Mouse (Mus musculus): ENCODE measurements at regions not wholly inside any gene's neighbourhood (a gene's known extent, or its start where the extent isn't known, plus 50 kb on each side); places are given as distances from the start of the nearest gene placed in this dataset.
A peak's percentile ranks its signal among the peaks of the same experiment; 100 is the strongest.
"Not testable (repeated sequence)": the region's sequence is repeated elsewhere in the genome, so short reads cannot be mapped to it uniquely, and the experiment has no call there.

DNA sequence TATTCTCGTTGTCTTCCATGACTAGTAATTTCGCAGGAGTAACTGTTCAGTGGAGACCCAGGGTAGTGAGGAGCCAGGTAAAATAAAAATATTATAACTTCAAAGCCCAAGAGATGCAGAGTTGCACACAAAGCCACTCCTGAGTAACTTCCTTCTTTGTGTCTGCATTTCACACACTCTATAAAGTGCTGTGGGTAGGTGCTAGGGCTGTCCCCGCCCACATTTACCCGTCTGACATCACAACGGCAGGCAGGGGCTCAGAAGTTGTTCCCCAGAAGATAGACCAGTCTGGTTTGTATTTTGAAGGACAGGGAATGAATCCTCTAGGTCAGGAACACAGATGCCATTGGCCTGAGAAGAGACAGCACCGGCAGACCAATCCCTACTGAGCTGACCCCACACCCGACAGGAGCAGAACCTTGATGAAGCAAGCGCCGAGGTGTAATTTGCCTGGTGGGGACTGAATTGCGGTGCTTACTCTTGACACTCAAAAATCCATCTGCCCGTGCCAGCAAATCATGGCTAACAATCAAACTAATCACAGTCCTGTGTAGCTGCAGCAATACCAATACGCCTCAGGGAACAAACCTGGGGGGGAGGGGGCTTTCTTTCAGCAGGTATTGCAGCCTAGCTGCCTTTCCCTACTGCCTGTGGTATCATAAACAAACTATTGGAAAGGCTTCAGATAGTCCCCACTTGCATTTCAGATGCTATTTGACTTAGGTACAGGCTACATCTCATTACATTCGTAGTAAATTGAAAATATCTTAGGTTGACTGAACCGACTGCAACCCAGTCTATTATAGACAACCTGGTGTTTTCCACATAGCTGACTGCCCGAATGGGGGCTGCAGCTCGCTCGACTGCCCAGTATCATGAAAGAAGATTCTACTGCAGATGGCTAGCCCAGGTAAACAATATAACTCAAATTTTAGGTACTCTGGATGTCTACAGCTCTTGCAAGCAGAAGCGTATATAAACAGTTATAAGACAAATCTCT, 175.6 kb downstream of the Basp1 start:
- peak; percentile 36 for DNase-seq

DNA sequence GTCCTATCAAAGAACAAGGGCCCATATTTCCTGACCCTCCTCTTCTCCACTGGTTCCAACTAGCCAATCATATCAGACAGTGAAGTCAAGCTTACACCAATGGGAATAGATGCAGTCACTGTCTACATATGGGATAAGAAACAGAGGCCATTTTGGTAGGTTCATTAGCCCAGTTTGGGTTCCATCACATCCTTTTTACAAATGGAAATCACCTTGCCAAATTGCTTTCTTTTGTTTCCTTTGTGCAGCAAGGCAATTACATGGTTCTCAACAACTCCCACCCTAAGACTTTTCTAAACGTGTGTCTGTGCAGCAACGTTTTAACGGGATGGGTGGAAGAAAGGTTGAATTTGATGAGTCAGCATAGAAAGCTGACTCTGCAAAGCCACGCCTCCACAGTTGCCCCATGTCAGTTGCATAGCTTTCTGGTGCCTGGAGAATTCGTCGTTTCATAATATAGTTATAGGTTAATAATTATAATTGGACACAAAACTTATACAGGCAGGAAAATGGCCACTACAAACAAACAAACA, 177.3 kb downstream of the Basp1 start:
- peak; percentile 25 for DNase-seq

DNA sequence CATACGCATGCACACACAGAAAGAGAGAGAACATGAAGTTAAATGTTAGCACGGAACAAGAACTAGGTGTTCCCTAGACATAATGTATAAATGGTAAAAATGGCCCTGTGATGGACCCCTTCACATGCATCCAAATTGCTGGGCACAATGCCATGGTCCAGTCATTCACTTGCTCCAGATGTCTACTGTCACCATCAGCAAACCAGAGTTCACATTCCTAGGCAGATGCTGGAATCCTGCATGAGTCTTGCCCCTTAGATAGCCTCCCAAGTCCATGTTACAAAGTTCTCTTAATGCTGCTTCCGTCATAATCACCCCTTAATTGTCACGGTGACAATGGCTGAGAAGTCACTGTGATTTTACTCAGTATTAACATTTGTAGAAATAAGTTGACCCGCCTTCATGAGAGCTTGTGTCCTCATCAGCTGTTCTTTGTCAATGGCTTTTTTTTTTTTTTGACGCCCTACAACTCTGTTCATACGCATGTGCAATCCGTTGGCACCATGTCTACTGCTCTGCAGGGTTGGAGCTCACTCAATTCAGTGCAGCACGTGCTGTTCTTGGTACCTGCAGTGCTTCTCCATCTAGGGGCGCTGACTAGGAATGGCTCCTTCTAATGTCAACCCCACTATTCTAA, 179.4 kb downstream of the Basp1 start:
- DNase-seq: no peak

DNA sequence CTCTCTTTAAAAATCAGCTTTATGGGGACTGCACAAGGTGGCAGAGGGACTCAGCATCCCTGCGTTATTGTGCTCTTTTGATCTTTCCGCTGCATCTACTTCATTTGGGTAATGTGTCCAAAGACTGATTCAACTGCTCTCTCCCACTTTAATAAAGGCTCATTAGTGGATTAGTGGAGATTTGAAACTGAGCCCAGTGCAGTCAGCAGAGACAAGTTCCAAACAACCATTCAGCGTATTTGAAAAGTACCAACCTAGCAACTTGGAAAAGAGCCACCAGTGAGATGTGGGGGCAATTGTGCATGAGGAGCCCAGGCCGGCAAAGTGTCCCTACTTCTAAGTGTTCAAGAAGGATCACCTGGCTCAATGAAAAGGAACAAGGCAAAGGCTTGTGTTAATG, 183.4 kb downstream of the Basp1 start:
- DNase-seq: no peak

- DNase-seq: no peak
Observed at GRCm38 (mm10) chr15:25229807-25230206, 183.8 kb downstream of the Basp1 start.

DNA sequence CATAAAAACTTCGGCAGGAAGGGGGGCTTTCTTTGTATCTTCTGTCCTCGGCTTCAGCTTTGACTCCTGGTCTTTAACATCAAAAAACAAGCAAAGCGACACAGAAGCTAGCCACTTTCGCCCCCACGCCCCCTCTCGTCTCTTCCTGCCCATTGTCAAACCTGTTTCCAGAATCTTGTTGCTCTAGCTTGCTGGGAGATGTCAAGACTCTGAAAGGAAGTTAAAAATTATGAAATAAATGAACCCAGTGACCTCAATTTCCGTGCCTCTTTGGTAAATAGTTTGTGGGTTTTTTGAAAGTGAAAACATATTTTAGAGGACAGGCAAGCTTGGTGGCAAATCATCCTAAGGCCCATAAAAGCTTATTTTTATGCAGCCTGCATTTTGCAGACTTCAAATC, 186.1 kb downstream of the Basp1 start:
- no peak for DNase-seq

GRCm38 (mm10) chr15:25225936-25226335, 187.6 kb downstream of the Basp1 start:
- DNase-seq: no peak

DNA sequence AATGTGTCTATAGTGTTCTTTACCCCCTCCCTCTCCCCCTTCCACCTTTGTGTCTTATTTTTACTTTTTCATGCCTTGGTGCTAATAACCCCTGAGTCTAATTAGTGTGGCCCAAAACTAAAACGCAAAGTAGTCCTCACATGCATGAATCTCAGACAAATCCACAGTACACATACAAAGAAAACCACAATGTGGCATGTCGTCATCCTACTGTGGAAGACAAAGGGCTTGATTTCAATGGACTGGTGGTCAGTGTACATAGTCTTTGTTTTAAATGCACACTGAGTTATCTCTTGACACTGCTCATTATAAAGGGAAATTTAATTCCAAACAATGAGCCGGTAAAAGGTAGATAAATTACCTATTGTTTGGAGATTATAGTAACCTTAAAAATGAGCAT, 188.1 kb downstream of the Basp1 start:
- DNase-seq: no peak

GRCm38 (mm10) chr15:25221749-25222148, 191.8 kb downstream of the Basp1 start:
- peak; percentile 4 for DNase-seq

DNA sequence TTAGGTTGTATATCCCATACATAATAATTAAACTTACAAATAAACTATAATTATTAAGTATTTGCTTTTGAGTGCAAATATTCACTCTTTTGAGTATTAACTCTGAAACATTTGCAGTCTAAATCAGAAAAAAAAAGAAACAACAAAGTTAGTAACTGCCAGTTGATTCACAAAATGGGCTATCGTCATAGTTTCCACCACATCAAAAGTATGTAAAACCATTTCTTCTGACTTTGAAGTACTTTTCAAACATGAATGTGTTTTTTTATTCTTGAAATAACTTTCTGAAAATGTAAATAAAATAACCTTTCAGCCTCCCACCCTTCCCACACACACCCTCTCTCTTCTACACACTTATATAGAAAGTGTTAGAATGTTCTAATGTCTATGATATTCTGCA, 197.2 kb downstream of the Basp1 start:
- DNase-seq: no peak

DNA sequence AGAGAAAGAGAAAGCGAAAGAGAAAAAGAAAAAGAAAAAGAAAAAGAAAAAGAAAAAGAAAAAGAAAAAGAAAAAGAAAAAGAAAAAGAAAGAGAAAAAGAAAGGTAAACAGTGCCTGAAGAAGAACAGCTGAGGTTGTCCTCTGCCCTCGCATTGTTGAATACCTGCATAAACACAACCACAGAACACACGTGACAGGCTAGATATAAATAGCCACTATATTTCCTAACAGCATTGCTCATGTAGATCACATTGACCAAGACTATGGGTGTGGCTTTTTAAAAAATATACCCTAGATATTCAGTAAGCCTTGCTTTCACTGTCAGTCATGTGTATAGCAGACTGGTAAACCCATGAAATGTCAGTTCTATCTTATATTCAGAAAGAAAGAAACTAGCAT, 211.5 kb downstream of the Basp1 start:
- no peak for DNase-seq

- DNase-seq: not testable (repeated sequence)
Observed at GRCm38 (mm10) chr15:25200249-25200648, 213.3 kb downstream of the Basp1 start.

GRCm38 (mm10) chr15:25187881-25188326, 225.7 kb downstream of the Basp1 start:
- no peak for DNase-seq

- DNase-seq: no peak
Observed at GRCm38 (mm10) chr15:25172755-25173154, 240.8 kb downstream of the Basp1 start.

GRCm38 (mm10) chr15:25146371-25146770, 267.2 kb downstream of the Basp1 start:
- DNase-seq: no peak

DNA sequence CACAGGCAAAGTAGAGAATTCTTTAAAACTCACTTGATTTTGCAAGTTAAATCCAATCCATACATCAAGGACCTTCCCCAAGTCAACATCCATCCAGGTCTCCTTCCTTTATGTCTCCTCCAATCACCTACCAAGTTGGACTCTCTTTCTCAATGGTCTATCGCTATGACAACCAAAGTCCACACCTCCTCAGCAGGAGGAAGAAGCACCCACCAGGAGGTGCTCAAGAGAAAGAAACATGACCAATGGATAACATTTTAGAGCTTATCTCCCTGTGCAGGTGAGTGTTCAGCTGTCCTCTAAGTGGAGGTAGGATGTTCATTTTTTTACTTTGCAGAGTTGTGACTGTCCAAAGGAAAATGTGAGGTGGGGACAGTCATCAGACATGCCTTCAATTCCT, 269.3 kb downstream of the Basp1 start:
- DNase-seq: peak; percentile 66

- peak; percentile 96 for DNase-seq
Observed at GRCm38 (mm10) chr15:25140389-25141181, 273.0 kb downstream of the Basp1 start.

- DNase-seq: no peak
Observed at GRCm38 (mm10) chr15:25137091-25137490, 276.5 kb downstream of the Basp1 start.

GRCm38 (mm10) chr15:25135471-25136262, 277.9 kb downstream of the Basp1 start:
- DNase-seq: peak; percentile 67

GRCm38 (mm10) chr15:25130096-25130495, 283.5 kb downstream of the Basp1 start:
- DNase-seq: peak; percentile 51

GRCm38 (mm10) chr15:25129572-25129971, 284.0 kb downstream of the Basp1 start:
- DNase-seq: no peak

- peak; percentile 60 for DNase-seq
Observed at GRCm38 (mm10) chr15:25120441-25120840, 293.1 kb downstream of the Basp1 start.
